Mouse (Mus musculus): ENCODE measurements around the gene Nadk2.

The Nadk2 gene

GRCm38 (mm10) chr15:9087895-9088682 lies 17.0 kb downstream of the Nadk2 start:
- DNase-seq (ENCODE audit: low read depth, low spot score): no peak

GRCm38 (mm10) chr15:9088683-9089072 lies 17.6 kb downstream of the Nadk2 start:
- DNase-seq (ENCODE audit: low read depth, low spot score): no peak

DNA sequence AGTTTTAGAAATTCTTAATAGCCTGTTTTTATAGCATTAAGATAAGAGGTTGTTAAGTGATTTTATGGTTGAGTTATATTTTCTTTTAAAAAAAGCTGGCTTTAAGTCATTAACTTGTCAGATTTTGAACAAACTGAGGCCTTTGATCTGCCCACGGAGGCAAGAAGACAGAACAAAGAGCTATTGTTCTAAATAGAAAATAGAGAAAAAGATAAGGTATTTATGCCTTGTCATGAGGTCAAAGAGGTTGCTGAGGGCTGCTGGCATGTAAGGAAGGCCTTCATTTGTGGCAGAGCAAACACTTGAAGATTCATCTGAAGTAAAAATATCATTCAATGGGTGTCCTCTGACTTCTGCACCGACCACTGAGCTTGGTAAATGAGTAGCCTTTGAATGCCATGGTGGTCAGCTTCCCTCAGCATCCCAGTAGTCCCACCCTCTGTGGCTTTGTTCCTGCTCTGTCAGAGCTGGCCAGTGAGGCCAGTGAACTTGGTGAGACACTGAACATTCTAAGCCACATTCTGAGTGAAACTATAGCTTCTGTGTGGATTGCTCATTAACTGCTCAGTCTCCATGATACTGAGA lies 18.2 kb downstream of the Nadk2 start:
- DNase-seq (ENCODE audit: low read depth, low spot score): no peak

DNA sequence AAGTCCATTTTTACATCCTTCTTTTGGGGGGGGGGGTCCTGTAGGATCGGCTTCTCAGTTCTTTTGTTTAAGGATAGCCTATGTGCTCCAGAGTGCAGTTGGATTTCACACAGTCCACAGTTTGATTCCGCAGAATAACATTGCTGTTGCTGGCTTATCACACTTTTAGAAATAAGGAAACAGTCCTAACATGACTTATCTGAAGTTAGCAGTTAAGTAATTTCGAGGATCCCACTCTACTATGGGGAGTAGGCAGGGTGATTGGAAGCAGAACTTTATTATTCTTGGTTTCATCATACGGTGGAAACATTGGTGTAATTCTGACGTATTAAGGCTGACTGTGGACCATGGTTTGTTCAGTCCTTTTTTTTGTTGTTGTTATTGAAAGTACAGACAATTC lies 19.6 kb downstream of the Nadk2 start:
- no peak for DNase-seq (ENCODE audit: low read depth, low spot score)

DNA sequence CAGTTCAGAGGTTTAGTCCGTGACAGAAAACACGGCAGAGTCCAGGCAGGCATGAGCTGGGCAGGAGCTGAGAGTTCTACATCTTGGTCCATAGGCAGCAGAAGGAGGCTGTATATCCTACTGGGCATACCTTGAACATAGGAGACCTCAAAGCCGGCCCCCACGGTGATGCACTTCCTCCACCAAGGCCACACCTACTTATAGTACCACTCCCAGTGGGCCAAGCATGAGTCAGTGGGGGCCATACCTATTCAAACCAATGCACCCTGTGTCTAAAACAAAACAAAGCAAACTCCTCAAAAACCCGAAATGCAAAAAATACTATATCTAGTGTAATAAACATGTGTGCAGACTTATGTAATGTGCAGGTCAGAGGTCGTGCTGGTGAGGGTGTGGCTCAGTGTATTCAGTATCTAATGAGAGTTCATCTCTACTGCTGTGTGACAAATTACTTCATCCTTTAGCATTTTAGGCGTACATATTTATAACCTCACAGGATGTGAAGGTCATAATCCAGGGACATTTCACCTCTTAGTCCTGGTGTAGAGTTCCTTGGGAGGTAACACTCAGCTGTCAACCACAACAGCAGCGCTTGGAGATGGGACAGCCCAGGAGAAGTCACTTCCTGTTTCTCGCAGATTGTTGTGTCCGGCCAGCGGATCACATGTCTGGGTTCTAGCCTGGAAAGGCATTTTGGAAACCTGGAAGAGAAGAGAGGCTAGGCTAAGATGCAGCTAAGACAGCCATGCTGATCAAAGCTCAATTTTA lies 22.7 kb downstream of the Nadk2 start:
- DNase-seq (ENCODE audit: low read depth, low spot score): no peak

DNA sequence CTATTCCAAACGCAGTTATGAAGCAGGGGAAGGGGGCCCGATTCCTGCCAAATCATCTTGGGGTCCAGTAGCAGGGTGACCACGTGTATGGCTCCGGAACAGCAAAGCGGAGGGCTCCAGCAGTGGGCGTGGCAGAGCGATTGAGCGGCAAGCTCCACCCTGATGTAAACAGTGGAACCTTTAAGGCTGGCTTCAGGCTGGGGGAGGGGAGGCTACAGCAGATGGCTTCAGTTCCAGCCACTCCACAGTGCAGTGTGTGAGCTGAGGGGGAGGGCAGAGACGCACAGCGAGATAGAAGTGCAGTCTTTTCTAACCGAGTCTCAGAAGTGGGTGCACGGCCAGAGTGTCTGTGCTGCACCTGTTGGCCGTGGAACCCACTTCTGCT lies 23.3 kb downstream of the Nadk2 start:
- DNase-seq (ENCODE audit: low read depth, low spot score): no peak

GRCm38 (mm10) chr15:9096865-9097264 lies 25.8 kb downstream of the Nadk2 start:
- no peak for DNase-seq (ENCODE audit: low read depth, low spot score)

- DNase-seq (ENCODE audit: low read depth, low spot score): no peak
Measured at GRCm38 (mm10) chr15:9100446-9101077, 29.5 kb downstream of the Nadk2 start.

DNA sequence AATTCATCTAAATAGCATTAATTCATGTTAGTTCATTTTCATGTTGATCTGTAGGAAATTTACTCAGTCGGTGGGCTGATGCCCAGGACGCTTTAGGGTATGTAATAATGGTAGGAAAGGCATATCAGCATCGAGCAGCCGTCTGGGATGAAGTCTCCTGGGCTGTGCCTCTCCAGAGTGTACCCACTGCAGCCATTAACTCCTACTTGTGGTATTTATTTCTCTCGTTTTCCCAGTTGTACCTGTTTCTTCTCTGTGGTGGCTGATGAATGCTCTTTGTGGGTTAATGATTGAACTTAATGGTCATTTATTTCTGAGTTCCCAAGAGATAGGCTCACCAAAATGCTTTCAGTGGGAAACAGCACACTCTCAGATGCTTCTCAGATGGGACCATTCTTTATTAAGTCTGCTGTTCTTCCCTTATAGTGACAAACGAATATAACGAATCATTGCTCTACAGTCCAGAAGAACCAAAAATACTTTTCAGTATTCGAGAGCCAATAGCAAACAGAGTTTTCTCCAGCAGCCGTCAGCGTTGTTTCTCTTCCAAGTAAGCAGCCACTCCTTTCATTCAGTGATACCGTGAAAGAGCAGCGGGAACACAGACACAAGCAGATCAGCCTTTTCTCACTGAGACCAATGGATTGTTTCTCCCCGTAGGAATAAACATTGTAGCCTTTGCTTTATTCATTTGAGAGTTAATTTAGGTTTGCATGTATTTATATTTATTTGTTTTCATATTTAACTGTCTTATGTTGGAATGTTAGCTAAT lies 35.4 kb downstream of the Nadk2 start:
- no peak for DNase-seq (ENCODE audit: low read depth, low spot score)

GRCm38 (mm10) chr15:9110526-9111347 lies 39.7 kb downstream of the Nadk2 start:
- no peak for DNase-seq (ENCODE audit: low read depth, low spot score)

GRCm38 (mm10) chr15:9111648-9112047 lies 40.6 kb downstream of the Nadk2 start:
- DNase-seq (ENCODE audit: low read depth, low spot score): no peak

DNA sequence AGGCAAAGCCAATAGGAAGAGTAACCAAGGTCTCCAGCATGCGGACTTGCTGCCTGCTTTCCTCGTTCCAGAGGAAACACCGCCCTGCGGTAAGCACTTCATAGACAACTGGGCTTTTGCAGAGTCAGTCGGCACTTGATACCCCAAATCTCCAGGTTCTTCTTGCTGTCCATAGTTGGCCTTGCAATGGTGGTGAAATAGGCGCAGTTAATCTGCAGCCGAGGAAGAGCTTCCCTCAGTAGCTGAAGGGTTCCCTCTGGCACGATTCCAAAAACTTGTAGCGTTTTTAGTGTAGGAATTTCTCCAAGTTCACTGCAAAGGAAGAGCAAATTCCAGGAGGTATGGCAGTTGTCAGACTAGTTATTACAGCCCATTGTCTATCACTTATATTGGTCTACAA lies 42.5 kb downstream of the Nadk2 start:
- DNase-seq (ENCODE audit: low read depth, low spot score): no peak

DNA sequence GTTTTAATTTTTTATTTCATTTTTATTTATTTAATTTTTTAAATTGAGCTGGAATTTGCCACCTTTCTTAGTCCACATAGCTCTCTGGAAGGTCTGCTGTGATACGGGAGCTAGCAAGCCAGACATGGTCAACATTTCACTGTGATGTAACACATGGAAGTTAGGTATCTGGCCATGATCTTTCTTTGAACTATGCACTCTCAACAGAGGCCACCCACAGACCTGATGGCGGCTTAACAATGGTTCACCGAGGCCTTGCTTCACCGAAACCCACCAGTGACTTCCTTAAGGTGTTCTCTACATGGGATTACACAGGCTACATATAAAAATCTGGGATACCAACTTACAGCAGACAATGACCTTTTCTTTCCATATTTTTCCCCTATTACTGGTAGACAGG lies 43.1 kb downstream of the Nadk2 start:
- DNase-seq (ENCODE audit: low read depth, low spot score): no peak

DNA sequence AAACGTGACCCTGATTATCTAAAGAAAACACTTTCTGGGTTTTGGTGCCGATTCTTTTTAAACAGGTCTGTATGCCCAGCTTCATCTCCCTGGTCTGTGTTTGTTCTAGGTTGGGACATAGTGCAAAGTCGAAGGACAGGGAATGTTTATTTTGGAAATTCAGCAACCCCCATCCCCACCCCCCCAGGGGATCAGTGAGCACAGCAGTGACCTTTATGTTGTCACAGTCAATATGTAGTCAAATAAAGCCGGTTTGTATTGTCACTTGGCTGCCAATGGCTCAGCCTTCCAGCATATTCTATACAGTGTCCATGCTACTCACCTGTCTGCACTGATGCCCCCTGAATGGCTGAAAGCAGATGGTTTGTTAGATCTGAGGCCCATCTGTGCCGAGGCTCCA lies 43.5 kb downstream of the Nadk2 start:
- no peak for DNase-seq (ENCODE audit: low read depth, low spot score)

GRCm38 (mm10) chr15:9118852-9119251 lies 47.8 kb downstream of the Nadk2 start:
- DNase-seq (ENCODE audit: low read depth, low spot score): no peak

DNA sequence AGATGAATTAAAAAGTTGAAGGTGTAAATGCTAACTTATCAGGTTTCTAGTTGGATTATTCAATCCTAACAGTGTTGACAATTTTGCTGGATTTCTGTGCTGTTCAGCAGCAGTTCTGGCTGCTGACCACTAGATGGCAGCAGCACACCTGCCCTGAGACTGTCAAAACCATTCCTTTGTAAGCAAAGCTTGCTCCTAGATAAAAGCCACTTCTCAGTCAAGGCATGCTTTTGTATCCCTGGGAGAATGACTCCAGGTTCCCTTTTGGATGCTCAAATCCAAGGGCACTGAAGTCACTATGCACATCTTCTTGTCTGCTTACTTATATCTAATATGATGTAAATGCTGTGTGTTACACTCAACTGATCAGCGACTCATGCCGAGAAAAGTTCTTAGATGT lies 49.0 kb downstream of the Nadk2 start:
- DNase-seq (ENCODE audit: low read depth, low spot score): no peak

DNA sequence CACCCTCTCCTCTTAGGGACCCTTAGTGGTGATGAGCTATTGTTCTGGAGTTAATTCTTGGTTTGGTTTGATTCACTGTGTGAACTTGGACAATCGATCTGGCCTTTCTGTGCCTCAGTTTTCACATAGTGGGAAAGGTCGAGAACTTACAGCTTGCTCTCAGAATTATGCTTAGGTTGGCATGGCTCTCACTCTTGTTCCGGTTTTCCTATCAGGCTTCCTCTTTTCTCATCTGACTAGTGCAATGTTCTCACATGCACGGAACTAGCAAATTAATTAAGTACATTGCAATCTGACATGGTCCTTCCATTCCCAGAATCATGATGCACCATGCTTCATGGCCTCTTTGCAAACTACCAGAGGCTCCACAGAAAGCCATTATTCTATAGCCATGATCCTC lies 51.9 kb downstream of the Nadk2 start:
- no peak for DNase-seq (ENCODE audit: low read depth, low spot score)

GRCm38 (mm10) chr15:9124856-9125255 lies 53.8 kb downstream of the Nadk2 start:
- DNase-seq (ENCODE audit: low read depth, low spot score): no peak

DNA sequence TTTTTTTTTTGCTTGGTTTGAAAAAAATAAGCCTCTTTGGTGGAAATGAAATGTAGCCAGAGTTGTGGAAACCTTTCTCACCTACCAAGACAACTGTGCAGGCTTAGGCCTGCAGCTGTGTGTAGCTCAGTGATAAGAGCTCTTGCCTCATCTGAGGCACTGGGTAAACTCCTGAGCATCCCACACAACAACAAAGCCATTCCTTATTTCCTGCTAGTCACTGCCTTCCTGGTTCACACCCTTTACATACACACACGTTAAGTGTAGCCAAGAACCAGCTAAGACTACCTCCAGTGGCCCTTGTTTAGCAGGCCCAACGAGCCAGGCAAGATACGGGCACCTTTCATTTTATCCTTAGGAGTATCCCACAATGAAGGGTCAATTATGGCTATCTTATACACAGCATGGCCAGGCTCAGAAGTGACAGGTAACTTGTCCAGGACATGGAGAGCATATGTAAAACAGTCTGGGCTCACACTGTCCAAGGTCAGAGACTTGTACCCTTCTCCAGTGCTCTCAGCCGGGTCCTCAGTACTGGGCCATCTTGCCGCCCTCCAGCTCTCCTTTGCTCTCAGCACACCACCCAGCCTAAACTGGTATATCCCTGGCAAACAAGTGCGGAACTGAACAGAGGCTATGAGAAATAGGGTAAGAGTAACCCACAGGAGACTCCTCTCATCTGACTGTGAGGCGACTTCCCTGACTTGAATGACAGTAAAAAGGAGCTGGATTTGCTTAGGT lies 56.2 kb downstream of the Nadk2 start:
- DNase-seq (ENCODE audit: low read depth, low spot score): no peak
